Mouse (Mus musculus) right cerebral cortex, postnatal 36 days (tissue): ENCODE results near the gene Osbpl9.

Experiments used
- DNase-seq, 2 experiments: peaks; one replicate each; pipeline ENCODE4 v3.0.0; 2022; ENCODE audit warnings: low spot score in 2 of 2, mixed read lengths in 1 of 2

The Osbpl9 gene

GRCm38 (mm10) chr4:109105254-109105653, 96.8 kb downstream of the Osbpl9 start:
- DNase-seq: no peak

GRCm38 (mm10) chr4:109103145-109103883, 98.8 kb downstream of the Osbpl9 start:
- no peak for DNase-seq

- DNase-seq: no peak
These were observed 99.5 kb downstream of the Osbpl9 start for GRCm38 (mm10) chr4:109102574-109102973.

GRCm38 (mm10) chr4:109098861-109099260, 103.2 kb downstream of the Osbpl9 start:
- DNase-seq: no peak

- DNase-seq: no peak
These were observed 107.8 kb downstream of the Osbpl9 start for GRCm38 (mm10) chr4:109094269-109094668.

- no peak for DNase-seq
These were observed 109.7 kb downstream of the Osbpl9 start for GRCm38 (mm10) chr4:109092344-109092743.

- no peak for DNase-seq
These were observed 110.8 kb downstream of the Osbpl9 start for GRCm38 (mm10) chr4:109091241-109091777.

GRCm38 (mm10) chr4:109089999-109090398, 112.1 kb downstream of the Osbpl9 start:
- DNase-seq: no peak

GRCm38 (mm10) chr4:109089171-109089570, 112.9 kb downstream of the Osbpl9 start:
- DNase-seq: no peak

- DNase-seq: no peak
These were observed 122.0 kb downstream of the Osbpl9 start for GRCm38 (mm10) chr4:109080118-109080517.

GRCm38 (mm10) chr4:109079676-109080075, 122.4 kb downstream of the Osbpl9 start:
- DNase-seq: no peak

GRCm38 (mm10) chr4:109078941-109079340, 123.1 kb downstream of the Osbpl9 start:
- DNase-seq: no peak

GRCm38 (mm10) chr4:109073296-109073695, 128.8 kb downstream of the Osbpl9 start:
- no peak for DNase-seq

- no peak for DNase-seq
These were observed 129.2 kb downstream of the Osbpl9 start for GRCm38 (mm10) chr4:109072891-109073290.

GRCm38 (mm10) chr4:109065714-109066113, 136.4 kb downstream of the Osbpl9 start:
- no peak for DNase-seq

GRCm38 (mm10) chr4:109064941-109065340, 137.1 kb downstream of the Osbpl9 start:
- DNase-seq: no peak

- no peak for DNase-seq
These were observed 142.7 kb downstream of the Osbpl9 start for GRCm38 (mm10) chr4:109059255-109059821.

- DNase-seq: no peak
These were observed 144.4 kb downstream of the Osbpl9 start for GRCm38 (mm10) chr4:109057640-109058039.

- DNase-seq: no peak
These were observed 145.7 kb downstream of the Osbpl9 start for GRCm38 (mm10) chr4:109056351-109056750.

GRCm38 (mm10) chr4:109054003-109054402, 148.1 kb downstream of the Osbpl9 start:
- DNase-seq: no peak

- DNase-seq: no peak
These were observed 149.8 kb downstream of the Osbpl9 start for GRCm38 (mm10) chr4:109052282-109052681.

GRCm38 (mm10) chr4:109048258-109048657, 153.8 kb downstream of the Osbpl9 start:
- DNase-seq: no peak

- no peak for DNase-seq
These were observed 158.3 kb downstream of the Osbpl9 start for GRCm38 (mm10) chr4:109043756-109044155.
